Mouse (Mus musculus): Measurements from ENCODE around the gene Cblc.

Gene Cblc

GRCm38 (mm10) chr7:19768251-19768650 is 28.4 kb downstream of the Cblc start:
- in situ Hi-C loops (cut with MboI; ENCODE audit: low pct_unique_long_range_greater_than_20kb in 1 of 2, low sequenced_read_pairs in 2 of 2, unreplicated experiment in 1 of 2) = no loop called here

- in situ Hi-C loops (cut with MboI; ENCODE audit: low pct_unique_long_range_greater_than_20kb in 1 of 2, low sequenced_read_pairs in 2 of 2, unreplicated experiment in 1 of 2) = no loop called here
These were observed 32.0 kb downstream of the Cblc start for GRCm38 (mm10) chr7:19764581-19764980.

GRCm38 (mm10) chr7:19763829-19764477 is 32.7 kb downstream of the Cblc start:
- in situ Hi-C loops (cut with MboI; ENCODE audit: low pct_unique_long_range_greater_than_20kb in 1 of 2, low sequenced_read_pairs in 2 of 2, unreplicated experiment in 1 of 2) = no loop called here

DNA sequence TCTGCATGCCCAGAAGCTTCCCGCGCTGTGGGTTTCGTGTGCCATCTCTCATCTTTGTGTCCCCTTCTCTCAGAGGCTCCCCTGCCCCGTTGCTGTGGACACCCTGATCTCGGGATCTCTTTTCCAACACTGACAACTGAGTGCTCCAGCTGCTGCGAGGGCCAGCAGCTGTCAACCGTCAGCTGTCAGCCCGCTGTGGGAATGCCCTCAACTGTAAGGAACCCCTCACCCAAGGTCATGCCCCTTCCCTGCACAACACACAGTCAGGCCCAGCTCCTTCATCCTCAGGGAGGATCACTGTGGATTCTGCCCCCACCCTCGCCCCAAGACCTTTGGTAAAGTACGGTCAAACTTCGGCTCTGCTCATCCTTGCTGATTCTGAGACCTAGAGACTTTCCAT is 34.3 kb downstream of the Cblc start:
- in situ Hi-C loops (cut with MboI; ENCODE audit: low pct_unique_long_range_greater_than_20kb in 1 of 2, low sequenced_read_pairs in 2 of 2, unreplicated experiment in 1 of 2) = no loop called here

- in situ Hi-C loops (cut with MboI; ENCODE audit: low pct_unique_long_range_greater_than_20kb in 1 of 2, low sequenced_read_pairs in 2 of 2, unreplicated experiment in 1 of 2) = no loop called here
These were observed 36.6 kb downstream of the Cblc start for GRCm38 (mm10) chr7:19760021-19760420.

GRCm38 (mm10) chr7:19758623-19759022 is 38.0 kb downstream of the Cblc start:
- in situ Hi-C loops (cut with MboI; ENCODE audit: low pct_unique_long_range_greater_than_20kb in 1 of 2, low sequenced_read_pairs in 2 of 2, unreplicated experiment in 1 of 2) = no loop called here

GRCm38 (mm10) chr7:19755851-19756786 is 40.5 kb downstream of the Cblc start:
- in situ Hi-C loops (cut with MboI; ENCODE audit: low pct_unique_long_range_greater_than_20kb in 1 of 2, low sequenced_read_pairs in 2 of 2, unreplicated experiment in 1 of 2) = no loop called here

DNA sequence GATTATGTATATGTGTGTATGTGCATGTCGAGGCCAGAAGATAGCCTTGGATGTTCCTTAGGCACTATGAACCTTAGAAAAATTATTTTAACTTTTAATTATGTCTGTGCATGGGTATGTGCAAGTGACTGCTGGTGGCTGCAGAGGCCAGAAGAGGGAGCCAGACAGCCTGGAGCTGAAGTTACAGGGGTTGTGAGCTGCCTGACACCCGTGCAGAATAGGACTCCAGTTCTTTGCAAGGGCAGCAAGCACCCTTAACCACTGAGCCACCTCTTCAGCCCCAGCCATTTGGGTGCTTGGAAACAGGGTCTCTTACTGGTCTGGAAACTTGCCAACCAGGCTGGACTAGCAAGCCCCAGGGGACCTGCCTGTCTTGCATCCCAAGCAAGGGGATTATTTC is 41.6 kb downstream of the Cblc start:
- in situ Hi-C loops (cut with MboI; ENCODE audit: low pct_unique_long_range_greater_than_20kb in 1 of 2, low sequenced_read_pairs in 2 of 2, unreplicated experiment in 1 of 2) = no loop called here

DNA sequence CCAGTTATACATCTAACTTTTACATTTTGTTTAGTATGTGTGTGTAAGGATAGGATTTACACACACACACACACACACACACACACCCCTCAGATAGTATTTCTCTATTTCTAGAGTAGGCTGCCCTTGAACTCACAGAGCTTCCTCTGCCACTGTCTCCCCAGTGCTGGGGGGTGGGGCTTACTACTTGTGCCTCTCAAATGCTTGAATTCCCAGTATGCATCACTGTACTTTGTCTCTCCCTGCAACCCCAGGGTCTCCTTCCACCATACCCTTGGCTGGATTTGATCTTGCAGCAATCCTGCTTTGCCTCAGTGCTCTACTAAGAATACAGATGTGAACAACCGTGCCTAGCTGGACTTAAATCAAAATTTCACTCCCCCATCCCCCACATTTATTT is 42.5 kb downstream of the Cblc start:
- in situ Hi-C loops (cut with MboI; ENCODE audit: low pct_unique_long_range_greater_than_20kb in 1 of 2, low sequenced_read_pairs in 2 of 2, unreplicated experiment in 1 of 2) = no loop called here

DNA sequence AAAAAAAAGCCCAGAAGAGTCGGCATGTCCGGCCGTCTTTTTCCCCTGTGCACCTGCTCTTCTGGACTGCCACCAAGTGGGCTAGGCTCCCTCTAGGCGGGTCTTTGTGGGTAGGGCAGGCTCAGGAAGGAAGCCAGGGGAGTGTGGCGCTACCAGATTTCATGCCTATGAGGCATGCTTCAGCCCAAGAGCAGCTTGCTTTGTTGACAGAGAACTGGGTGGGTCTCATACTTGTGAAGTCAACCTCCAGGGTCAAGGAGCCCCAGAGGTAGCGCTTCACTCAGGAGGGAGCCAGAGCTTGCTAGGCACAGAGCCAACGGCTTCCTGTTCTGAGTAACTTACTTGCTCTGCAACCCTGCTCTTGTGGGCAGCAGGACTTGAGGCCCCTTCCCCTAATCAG is 43.0 kb downstream of the Cblc start:
- in situ Hi-C loops (cut with MboI; ENCODE audit: low pct_unique_long_range_greater_than_20kb in 1 of 2, low sequenced_read_pairs in 2 of 2, unreplicated experiment in 1 of 2) = no loop called here

DNA sequence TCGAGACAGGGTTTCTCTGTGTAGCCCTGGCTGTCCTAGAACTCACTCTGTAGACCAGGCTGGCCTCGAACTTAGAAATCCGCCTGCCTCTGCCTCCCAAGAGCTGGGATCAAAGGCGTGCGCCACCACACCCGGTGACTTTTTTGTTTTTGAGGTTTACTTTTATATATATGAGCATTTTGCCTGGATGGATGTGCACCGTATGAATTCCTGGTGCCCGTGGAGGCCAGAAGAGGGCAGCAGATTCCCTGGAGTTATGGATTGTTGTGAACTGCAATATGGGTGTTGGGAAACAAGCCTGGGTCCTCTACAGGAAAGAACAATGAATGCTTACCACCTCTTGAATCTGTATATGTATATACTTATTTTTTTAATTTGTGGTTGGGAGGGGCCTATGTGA is 44.0 kb downstream of the Cblc start:
- in situ Hi-C loops (cut with MboI; ENCODE audit: low pct_unique_long_range_greater_than_20kb in 1 of 2, low sequenced_read_pairs in 2 of 2, unreplicated experiment in 1 of 2) = no loop called here

GRCm38 (mm10) chr7:19751070-19751383 is 45.6 kb downstream of the Cblc start:
- in situ Hi-C loops (cut with MboI; ENCODE audit: low pct_unique_long_range_greater_than_20kb in 1 of 2, low sequenced_read_pairs in 2 of 2, unreplicated experiment in 1 of 2) = no loop called here

GRCm38 (mm10) chr7:19750217-19751069 is 46.2 kb downstream of the Cblc start, which contains the start of gene Nectin2:
Gene Nectin2, minus strand, starts transcription at chr7:19750483.
- in situ Hi-C loops (cut with MboI; ENCODE audit: low pct_unique_long_range_greater_than_20kb in 1 of 2, low sequenced_read_pairs in 2 of 2, unreplicated experiment in 1 of 2) = no loop called here

DNA sequence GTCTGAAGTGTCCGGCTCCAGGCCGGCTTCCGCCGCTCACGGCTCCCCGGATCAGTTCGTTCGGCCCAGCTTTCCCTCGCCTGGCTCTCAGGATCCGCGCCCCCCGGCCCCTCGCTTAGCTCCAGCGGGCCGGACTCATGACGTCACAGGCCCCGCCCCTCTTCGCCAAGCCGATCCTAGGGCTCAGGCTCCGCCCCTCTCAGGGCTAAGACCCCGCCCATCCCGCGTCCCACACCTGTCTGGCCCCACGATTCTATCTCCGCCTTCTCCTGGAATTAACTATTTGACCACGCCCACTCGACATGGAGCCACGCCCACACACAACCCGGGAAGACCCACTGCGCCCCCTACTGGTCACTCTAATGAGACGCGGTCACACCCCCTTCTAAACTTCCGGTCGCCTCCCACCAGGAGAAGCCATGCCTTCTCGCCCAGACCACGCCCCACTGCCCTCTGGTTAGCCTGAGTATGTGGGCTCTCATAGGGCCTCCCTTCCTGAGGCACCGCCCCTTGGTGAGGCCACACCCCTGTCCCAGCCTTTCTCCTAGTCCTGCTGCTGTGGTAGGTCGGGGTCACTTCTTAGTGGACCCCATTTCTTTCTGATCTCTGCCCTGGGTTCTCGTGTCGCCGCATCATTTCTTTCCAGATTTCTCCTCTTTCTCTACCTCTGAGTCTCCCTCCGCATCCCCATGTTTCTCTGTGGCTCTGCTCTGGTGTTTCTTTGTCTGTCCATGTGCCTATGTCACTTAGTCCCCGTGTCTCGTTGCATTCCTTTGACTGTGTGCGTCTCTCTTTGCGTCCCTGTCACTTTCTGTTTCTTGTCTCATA is 47.0 kb downstream of the Cblc start:
- in situ Hi-C loops (cut with MboI; ENCODE audit: low pct_unique_long_range_greater_than_20kb in 1 of 2, low sequenced_read_pairs in 2 of 2, unreplicated experiment in 1 of 2) = loop anchor here (5.0 kb wide), 1 partner anchor 38 kb away; no protein-coding TSS in a partner anchor

DNA sequence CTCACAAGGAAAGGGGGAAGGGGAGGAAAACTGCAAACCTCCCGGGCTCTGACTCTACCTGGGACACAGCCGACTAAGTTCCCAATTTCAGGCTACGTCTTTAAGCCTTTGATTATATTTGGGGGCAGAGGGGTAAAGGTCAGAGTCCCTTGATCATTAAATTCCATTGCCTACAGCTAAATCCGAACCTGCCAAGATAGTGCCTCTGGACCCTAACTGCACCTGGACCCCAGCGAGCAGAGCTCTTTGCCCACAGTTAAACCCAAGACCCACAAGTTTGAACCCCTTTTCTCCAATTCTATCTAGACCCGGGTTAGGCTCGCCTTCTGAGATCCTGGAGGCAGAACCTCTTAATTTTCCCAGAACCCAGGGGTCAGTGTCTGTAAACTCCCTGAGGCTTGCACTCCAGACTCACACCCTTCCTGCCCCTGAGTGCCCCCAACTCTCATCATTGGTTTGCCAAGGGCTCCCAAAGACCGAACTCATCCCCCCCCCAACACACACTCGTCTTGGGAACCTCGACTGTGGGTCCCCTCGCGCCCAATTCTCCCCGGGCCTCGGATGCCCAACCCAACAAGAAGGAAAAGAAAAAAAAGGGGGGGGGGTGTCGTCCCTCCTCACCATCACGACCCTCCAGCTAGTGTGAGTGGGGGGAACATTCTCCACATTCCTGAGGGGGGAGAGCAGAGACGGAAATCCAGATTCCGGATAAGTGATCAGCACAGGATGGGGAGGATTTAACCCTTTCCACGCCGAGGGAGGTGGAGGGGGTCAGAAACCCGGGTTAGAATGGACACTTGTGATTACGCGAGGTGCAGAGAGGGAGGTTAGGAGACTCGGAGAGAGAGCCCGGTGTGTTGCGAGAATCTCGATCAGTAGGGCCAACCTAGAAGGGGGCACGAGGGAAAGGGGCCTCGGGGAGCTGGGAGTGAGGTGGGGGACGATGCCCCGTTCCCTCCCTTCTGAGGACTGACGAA is 48.1 kb downstream of the Cblc start:
- in situ Hi-C loops (cut with MboI; ENCODE audit: low pct_unique_long_range_greater_than_20kb in 1 of 2, low sequenced_read_pairs in 2 of 2, unreplicated experiment in 1 of 2) = loop anchor here (5.0 kb wide), 1 partner anchor 39 kb away; no protein-coding TSS in a partner anchor

DNA sequence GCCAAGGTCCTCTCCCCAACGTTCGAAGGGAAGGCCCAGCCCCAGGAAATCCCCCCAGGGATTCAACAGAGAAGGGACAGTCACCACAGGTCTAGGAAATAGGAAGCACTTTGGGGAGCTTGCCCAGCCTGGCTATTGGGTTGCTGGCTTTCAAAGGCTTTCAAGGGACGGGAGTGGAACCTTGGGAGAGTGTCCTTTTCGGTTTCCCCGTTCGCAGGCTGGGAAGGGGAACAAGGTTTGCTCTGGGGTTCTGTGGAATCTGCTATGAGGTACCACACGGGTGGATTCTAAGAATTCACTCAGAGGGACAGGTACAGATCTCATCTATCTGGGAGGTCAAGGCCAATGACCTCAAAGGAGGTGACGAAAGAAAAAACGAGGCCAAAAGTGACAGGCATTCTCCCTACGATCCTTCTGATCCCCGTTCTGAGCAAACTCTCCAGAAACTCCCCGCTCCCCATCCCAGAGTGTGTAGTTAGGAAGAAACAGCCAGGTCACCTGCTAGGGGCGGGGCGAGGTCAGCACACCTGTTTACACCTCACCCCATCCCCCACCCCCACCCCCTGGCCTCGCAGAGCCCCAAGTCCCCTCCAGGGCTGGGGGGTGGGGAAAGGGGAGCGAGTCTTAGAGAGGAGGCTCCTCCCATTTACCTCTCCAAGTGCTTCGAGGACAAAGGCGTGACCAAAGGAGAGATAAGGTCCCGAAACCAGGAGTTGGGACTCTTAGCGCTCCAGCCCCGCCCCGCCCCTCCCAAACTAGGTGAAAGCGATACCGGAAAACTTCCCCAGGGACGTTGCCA is 49.0 kb downstream of the Cblc start:
- in situ Hi-C loops (cut with MboI; ENCODE audit: low pct_unique_long_range_greater_than_20kb in 1 of 2, low sequenced_read_pairs in 2 of 2, unreplicated experiment in 1 of 2) = loop anchor here (5.0 kb wide), 1 partner anchor 40 kb away; no protein-coding TSS in a partner anchor

All from mouse embryonic stem cell (cell line).